Mouse (Mus musculus): ENCODE data around the gene B4galnt3.
A peak's percentile ranks its signal among the peaks of the same experiment; 100 is the strongest.

The B4galnt3 gene

GRCm38 (mm10) chr6:120185012-120185730, 109.2 kb downstream of the B4galnt3 start:
- no peak for DNase-seq

- DNase-seq, result no peak
These were observed 110.6 kb downstream of the B4galnt3 start for GRCm38 (mm10) chr6:120183771-120184170.

DNA sequence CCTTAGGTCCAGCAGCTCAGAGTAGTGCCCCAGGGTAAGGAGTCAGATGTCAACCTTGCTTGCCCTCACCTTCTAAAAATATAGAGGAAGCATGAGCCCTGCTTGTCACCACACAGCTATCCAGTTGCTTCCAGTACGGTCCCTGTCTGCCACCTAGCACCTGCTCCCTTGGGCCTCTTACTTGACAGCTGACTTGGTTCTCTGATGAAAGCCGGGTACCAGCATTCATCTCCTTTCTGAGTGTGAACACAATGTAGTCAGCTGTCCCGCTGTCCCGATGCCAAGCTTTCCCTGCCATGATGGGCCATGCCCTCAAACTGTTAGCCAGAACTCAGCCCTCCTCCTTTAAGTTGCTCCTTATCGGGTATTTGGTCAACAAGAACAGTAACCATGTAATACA, 112.2 kb downstream of the B4galnt3 start:
- DNase-seq, result no peak

GRCm38 (mm10) chr6:120180492-120180891, 113.9 kb downstream of the B4galnt3 start:
- no peak for DNase-seq

GRCm38 (mm10) chr6:120179756-120180206, 114.6 kb downstream of the B4galnt3 start:
- no peak for DNase-seq

DNA sequence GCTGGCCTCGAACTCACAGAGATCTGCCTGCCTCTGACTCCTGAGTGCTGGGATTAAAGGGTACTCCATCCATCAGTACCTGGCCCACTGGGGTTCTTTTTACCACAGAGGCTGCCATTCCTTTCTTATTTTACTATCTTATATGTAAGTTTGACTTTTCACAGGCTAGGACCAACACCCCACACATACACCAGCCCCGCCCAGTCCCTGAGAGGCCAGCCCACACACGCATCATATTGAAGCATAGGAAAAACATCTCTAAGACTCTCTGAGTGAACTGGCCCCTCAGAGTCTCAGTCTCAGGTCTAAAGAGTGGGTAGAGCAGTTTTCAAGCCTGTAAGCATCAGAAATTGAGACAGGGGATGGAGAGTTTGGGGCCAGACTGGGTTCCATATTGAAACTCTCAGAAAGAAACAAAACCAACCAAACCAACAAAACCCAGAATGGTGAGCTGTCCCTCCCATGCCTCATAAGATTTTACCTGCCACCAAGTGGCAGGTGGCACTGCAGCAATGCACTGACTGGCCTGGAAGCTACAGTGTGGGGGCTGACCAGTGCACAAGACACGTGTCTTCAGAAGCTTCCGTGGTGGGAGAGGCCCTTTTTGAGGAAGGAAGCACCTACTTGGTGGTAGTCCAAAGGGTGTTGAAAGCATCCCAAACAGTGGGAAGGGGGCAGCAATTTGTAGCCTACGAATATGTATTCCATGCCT, 115.2 kb downstream of the B4galnt3 start:
- peak; percentile 87 for DNase-seq

- peak; percentile 55 for DNase-seq
These were observed 118.7 kb downstream of the B4galnt3 start for GRCm38 (mm10) chr6:120175650-120176049.

GRCm38 (mm10) chr6:120174602-120175115, 119.7 kb downstream of the B4galnt3 start:
- peak; percentile 94 for DNase-seq

DNA sequence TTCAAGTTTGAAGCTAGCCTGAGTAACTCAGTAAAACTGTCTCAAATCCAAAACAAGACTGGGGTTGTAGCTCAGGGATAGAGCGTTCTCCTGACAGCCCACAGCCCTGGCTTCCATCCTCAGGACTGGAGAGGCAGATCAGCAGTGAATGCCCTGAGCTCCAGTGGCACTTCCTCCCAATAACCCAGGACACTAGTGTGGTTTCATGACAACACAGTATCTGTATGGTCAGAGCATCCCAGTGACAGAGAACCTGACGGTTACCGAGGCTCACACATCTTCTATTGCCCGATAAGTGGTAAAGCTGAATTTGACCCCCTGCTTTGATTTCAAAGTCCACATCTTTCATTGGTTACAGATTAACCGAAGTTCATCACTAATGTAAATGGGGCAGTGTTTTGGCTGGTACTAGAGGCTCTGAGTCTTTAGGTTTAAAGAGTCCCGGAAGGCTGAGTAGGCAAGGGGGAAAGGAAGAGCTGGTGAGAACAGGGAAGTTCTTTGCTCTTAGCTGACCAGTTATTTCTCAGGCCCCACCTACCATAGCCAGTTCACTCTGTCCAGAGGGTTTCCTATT, 120.2 kb downstream of the B4galnt3 start:
- DNase-seq, result peak; percentile 41

- no peak for DNase-seq
These were observed 121.9 kb downstream of the B4galnt3 start for GRCm38 (mm10) chr6:120172294-120173017.

DNA sequence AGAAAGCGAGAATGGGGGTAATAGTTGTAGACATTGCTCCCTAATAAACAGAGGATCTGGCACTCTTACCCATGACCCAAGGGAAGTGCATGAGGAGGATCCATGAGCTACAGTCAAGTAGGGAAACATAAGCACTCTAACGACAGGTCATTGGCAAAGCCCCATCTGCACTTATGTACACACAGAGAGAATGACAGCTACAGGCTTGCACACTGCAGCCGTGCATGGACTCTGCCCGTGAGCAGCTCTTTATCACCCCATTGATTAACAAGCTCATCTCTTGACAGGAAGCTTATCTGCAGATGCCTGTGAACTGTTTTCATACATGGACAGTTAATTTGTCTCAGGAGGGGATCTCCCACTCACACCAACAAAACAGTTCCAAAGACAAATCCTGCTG, 126.8 kb downstream of the B4galnt3 start:
- no peak for DNase-seq

- no peak for DNase-seq
These were observed 129.6 kb downstream of the B4galnt3 start for GRCm38 (mm10) chr6:120164765-120165164.

GRCm38 (mm10) chr6:120162928-120163327, 131.4 kb downstream of the B4galnt3 start:
- no peak for DNase-seq

DNA sequence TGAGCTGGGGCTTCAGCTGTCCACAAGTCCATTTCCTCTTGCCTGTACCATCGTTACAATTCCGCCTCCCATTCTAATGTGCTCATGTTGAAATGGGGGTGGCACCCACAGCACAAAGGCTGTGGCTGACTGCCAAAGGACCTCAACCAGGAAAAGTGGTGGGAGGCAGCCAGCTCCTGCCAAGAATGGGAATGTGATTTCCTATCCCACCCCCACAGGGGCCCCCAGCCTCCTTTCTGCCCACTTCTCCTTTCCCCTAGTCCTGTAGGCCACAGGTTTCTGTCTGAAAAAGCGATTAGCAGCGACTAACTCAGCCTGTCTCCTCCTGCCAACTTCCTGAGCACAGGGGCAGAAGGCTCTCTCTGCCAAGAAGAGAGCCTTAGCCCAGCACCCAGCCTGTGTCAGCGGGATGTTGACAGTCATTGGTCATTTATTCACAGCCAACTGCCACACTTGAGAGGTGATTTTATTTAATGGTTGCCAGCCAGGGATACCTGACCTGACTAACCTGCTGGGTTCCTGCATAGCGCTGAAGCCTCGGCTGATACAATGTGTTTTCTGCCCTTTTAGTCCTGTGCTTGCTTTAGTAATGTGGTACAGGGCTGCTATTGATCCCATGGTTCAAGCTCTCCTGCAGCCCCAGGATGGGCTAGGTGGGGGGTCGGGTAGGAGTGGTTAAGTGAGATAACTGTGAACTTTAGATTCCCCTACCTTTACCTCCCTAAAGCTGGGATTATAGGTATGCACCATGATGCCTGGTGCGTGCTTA, 135.0 kb downstream of the B4galnt3 start:
- peak; percentile 36 for DNase-seq

DNA sequence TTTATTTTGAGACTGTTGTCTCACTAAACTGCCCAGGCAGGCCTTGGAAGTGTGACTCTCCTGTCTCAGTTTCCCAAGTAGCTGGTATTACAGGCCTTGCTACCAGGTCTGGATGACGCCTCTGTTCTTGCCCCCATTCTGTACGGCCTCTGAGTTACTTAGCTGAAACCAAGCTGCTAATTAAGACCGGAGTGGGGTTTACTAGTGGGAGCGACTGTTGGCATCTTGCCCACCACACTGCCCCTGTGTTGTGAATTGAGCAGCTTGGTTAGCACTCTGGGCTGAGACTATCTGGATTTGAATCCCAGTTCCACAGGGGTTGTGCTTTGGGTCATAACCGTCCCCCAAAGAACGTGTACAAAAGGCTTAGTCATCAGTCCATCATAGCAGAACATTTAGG, 136.9 kb downstream of the B4galnt3 start:
- no peak for DNase-seq

- DNase-seq, result no peak
These were observed 138.8 kb downstream of the B4galnt3 start for GRCm38 (mm10) chr6:120155510-120155909.

DNA sequence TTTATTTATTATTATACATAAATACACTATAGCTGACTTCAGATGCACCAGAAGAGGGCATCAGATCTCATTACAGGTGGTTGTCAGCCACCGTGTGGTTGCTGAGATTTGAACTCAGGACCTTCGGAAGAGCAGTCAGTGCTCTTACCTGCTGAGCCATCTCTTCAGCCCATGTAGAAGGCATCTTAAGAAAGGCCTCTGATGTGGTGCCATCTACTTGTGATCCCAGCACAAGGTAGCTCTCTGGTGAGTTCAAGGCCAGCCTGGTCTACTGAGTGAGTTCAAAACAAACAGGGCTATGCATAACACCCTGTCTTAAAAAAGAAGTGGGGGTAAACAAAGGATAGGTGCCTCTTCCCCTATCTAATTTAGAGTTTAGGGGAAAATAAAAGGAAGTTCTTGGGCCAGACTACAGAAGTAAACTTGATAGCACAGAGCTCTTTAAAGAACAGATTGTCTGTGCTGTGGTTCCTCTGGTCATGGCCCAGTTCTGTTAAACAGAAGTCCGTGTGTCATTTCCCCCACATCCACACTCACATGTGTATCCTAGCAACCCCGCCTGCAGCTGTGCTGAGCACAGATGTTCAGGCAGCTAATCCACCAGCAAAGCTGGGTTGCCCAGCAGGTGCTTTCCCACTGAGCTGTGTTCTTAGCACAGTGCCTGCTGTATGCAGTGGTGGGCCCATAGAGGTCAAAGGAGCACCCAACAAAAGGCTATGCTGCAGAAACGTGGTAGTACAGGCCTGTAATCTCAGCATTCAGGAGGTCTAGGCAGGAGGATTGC, 139.6 kb downstream of the B4galnt3 start:
- no peak for DNase-seq

All from liver (tissue).